Comparison of ENCODE assay signal across 19 mouse cellular contexts in genomic region chr8:91114428-91114827, GRCm38 (mm10). TPM values are rescaled to one million over a fixed set of nuclear protein-coding genes. Genes with fewer than 3 reads are reported as not detected.
DNase-seq lines count a peak whose midpoint lies in the region; ATAC-seq and TF ChIP-seq lines count a peak whose summit lies in the region.
"Had no signal": no experiment of that assay in that cellular context is flagged by ENCODE, and none has a peak within 500 bp of the region (broad histone marks: within the 10 kb centered on the region; RNA-seq: fewer than 3 reads in every experiment).

No protein-coding gene starts in this region.

- WGBS in kidney, embryonic 16.5 days, result 90% methylated on average over 5 of the region's 5 CpGs
- WGBS in kidney, embryonic 15.5 days, result 85% methylated on average over 5 of the region's 5 CpGs
- 76% methylated on average over 5 of the region's 5 CpGs for WGBS in intestine, embryonic 15.5 days
- WGBS in stomach, postnatal 0 days, result 76% methylated on average over 5 of the region's 5 CpGs

- no peak for TF ChIP-seq CTCF in stomach, postnatal 0 days (IDR thresholded peaks at IDR 0.05; ENCODE audit: low read depth)

- DNase-seq in frontal cortex, postnatal 25 days (ENCODE audit: low spot score in 2 of 2), result no peak
- DNase-seq in stomach, postnatal 0 days (ENCODE audit: low spot score), result peak; percentile 34
- DNase-seq in embryo, embryonic 10 days (ENCODE audit: low spot score), result no peak
- DNase-seq: adrenal gland, postnatal 10 days; cerebellum, adult 11 months; cerebellum, adult 9-11 months; cerebellum, postnatal 36 days; forebrain, postnatal 0 days; gastrocnemius, postnatal 36 days; heart, adult 2 months; heart, postnatal 4 days had no signal

- peaks cover 42% of the 10 kb centered on the region for H3K36me3 ChIP-seq in kidney, embryonic 16.5 days (ENCODE audit: insufficient read depth, low read length)
- peaks cover 81% of the 10 kb centered on the region for H3K36me3 ChIP-seq in kidney, embryonic 15.5 days
- 0 out of 2 replicates have a peak, but pooled peaks cover 4% of the 10 kb centered on the region for H3K36me3 ChIP-seq in intestine, embryonic 15.5 days
- peaks cover 9% of the 10 kb centered on the region; the same call in 1 of the 2 replicates for H3K36me3 ChIP-seq in stomach, postnatal 0 days (ENCODE audit: control insufficient read depth, insufficient read depth, low read length)

- H3K9ac ChIP-seq in kidney, embryonic 16.5 days (replicated peaks; ENCODE audit: low read length), result no peak overlapping the region
- H3K9ac ChIP-seq in kidney, embryonic 15.5 days, result no peak overlapping the region
- H3K9ac ChIP-seq in intestine, embryonic 15.5 days, result no peak overlapping the region
- no peak overlapping the region for H3K9ac ChIP-seq in stomach, postnatal 0 days (ENCODE audit: low read length)
- H3K9ac ChIP-seq: forebrain, embryonic 13.5 days; forebrain, postnatal 0 days; heart, embryonic 13.5 days; hindbrain, embryonic 13.5 days had no signal

- H3K27me3 ChIP-seq in kidney, embryonic 16.5 days (ENCODE audit: insufficient read depth, low read length), result no peaks in the 10 kb centered on the region
- H3K27me3 ChIP-seq in kidney, embryonic 15.5 days, result no peaks in the 10 kb centered on the region
- H3K27me3 ChIP-seq in intestine, embryonic 15.5 days (replicated peaks), result no peaks in the 10 kb centered on the region
- H3K27me3 ChIP-seq in stomach, postnatal 0 days (ENCODE audit: control insufficient read depth, insufficient read depth, low read length), result no peaks in the 10 kb centered on the region
- H3K27me3 ChIP-seq: forebrain, embryonic 13.5 days; heart, embryonic 13.5 days; hindbrain, embryonic 13.5 days had no signal

- TF ChIP-seq EP300 in stomach, postnatal 0 days (optimal IDR thresholded peaks at IDR 0.05), result no peak

- ATAC-seq in frontal cortex, adult (ENCODE audit: low TSS enrichment), result 0 out of 2 replicates have a peak, but pooled peaks have one; percentile 8
- ATAC-seq in kidney, embryonic 16.5 days (ENCODE audit: low FRiP score, low TSS enrichment), result peak; percentile 39; the same call in 1 of the 2 replicates
- no peak for ATAC-seq in kidney, embryonic 15.5 days (replicated peaks; ENCODE audit: low FRiP score)
- peak; percentile 43; the same call in 1 of the 2 replicates for ATAC-seq in intestine, embryonic 15.5 days
- ATAC-seq in stomach, postnatal 0 days (ENCODE audit: low FRiP score, low TSS enrichment), result peak; percentile 78; the same call in 1 of the 2 replicates
- ATAC-seq: forebrain, embryonic 13.5 days; forebrain, postnatal 0 days had no signal

- no peaks in the 10 kb centered on the region for H3K4me1 ChIP-seq in kidney, embryonic 16.5 days (ENCODE audit: insufficient read depth, low read length)
- no peaks in the 10 kb centered on the region for H3K4me1 ChIP-seq in kidney, embryonic 15.5 days
- no peaks in the 10 kb centered on the region for H3K4me1 ChIP-seq in intestine, embryonic 15.5 days (replicated peaks)
- no peaks in the 10 kb centered on the region for H3K4me1 ChIP-seq in stomach, postnatal 0 days (replicated peaks; ENCODE audit: control insufficient read depth, insufficient read depth)
- H3K4me1 ChIP-seq: embryonic facial prominence, embryonic 10.5 days; forebrain, embryonic 13.5 days; heart, embryonic 13.5 days; hindbrain, embryonic 13.5 days had no signal

- no peak overlapping the region for H3K4me3 ChIP-seq in kidney, embryonic 16.5 days (ENCODE audit: low read length)
- no peak overlapping the region for H3K4me3 ChIP-seq in kidney, embryonic 15.5 days (replicated peaks)
- H3K4me3 ChIP-seq in intestine, embryonic 15.5 days (replicated peaks), result no peak overlapping the region
- H3K4me3 ChIP-seq in stomach, postnatal 0 days (ENCODE audit: low read depth, low read length), result no peak overlapping the region
- H3K4me3 ChIP-seq: embryonic facial prominence, embryonic 10.5 days; forebrain, embryonic 13.5 days; heart, adult 2 months; heart, embryonic 13.5 days; hindbrain, embryonic 13.5 days had no signal

- 0 out of 2 replicates have a peak overlapping the region, but pooled peaks have one; percentile 13 for H3K27ac ChIP-seq in kidney, embryonic 16.5 days (ENCODE audit: low read length)
- no peak overlapping the region for H3K27ac ChIP-seq in kidney, embryonic 15.5 days
- no peak overlapping the region for H3K27ac ChIP-seq in intestine, embryonic 15.5 days
- no peak overlapping the region for H3K27ac ChIP-seq in stomach, postnatal 0 days (replicated peaks)
- H3K27ac ChIP-seq: embryonic facial prominence, embryonic 10.5 days; forebrain, embryonic 13.5 days; heart, adult 2 months; heart, embryonic 13.5 days; hindbrain, embryonic 13.5 days had no signal

- H3K9me3 ChIP-seq in kidney, embryonic 16.5 days (ENCODE audit: low read length), result no peaks in the 10 kb centered on the region
- no peaks in the 10 kb centered on the region for H3K9me3 ChIP-seq in kidney, embryonic 15.5 days (replicated peaks)
- no peaks in the 10 kb centered on the region for H3K9me3 ChIP-seq in intestine, embryonic 15.5 days
- H3K9me3 ChIP-seq in stomach, postnatal 0 days (ENCODE audit: control insufficient read depth, low read length), result no peaks in the 10 kb centered on the region
- H3K9me3 ChIP-seq: embryonic facial prominence, embryonic 10.5 days; forebrain, embryonic 13.5 days; heart, embryonic 13.5 days; hindbrain, embryonic 13.5 days had no signal

- no peak overlapping the region for H3K4me2 ChIP-seq in kidney, embryonic 16.5 days (replicated peaks; ENCODE audit: low read depth, low read length)
- no peak overlapping the region for H3K4me2 ChIP-seq in kidney, embryonic 15.5 days
- H3K4me2 ChIP-seq in intestine, embryonic 15.5 days (replicated peaks), result no peak overlapping the region
- H3K4me2 ChIP-seq in stomach, postnatal 0 days (replicated peaks; ENCODE audit: low read depth), result no peak overlapping the region
- H3K4me2 ChIP-seq: forebrain, embryonic 13.5 days; heart, embryonic 13.5 days; hindbrain, embryonic 13.5 days had no signal

RNA-seq across cellular contexts. Expression of gene Rbl2, which starts 44.6 kb away (rescaled TPM):
- polyA plus RNA-seq in kidney, embryonic 16.5 days (2015; fragmentation: Nextera tagmentation; extraction: Ambion mirVana), result 19.1 and 22.8 TPM in 2 replicates
- 17.9 and 18.5 TPM in 2 replicates for polyA plus RNA-seq in kidney, embryonic 15.5 days (2015; fragmentation: Nextera tagmentation; extraction: Ambion mirVana)
- polyA plus RNA-seq in intestine, embryonic 15.5 days (2015; fragmentation: Nextera tagmentation; extraction: Ambion mirVana), result 12.9 and 13.6 TPM in 2 replicates
- polyA plus RNA-seq in stomach, postnatal 0 days (2015; fragmentation: Nextera tagmentation; extraction: Ambion mirVana), result 6.5 and 7.3 TPM in 2 replicates
